Mouse (Mus musculus) erythroblast, embryonic 14.5 days (primary cell): ENCODE data around the gene Arhgef2.

Experiments used
- GATA1 ChIP-seq: IDR thresholded peaks from 2 replicates; pipeline ENCODE4 v1.6.1; 2012; ENCODE audit warnings: low read length, inconsistent platforms, mixed read lengths
- TAL1 ChIP-seq: IDR thresholded peaks from 3 replicates; pipeline ENCODE4 v1.6.1; 2012; ENCODE audit warnings: low read length, inconsistent platforms, mixed read lengths

DNA sequence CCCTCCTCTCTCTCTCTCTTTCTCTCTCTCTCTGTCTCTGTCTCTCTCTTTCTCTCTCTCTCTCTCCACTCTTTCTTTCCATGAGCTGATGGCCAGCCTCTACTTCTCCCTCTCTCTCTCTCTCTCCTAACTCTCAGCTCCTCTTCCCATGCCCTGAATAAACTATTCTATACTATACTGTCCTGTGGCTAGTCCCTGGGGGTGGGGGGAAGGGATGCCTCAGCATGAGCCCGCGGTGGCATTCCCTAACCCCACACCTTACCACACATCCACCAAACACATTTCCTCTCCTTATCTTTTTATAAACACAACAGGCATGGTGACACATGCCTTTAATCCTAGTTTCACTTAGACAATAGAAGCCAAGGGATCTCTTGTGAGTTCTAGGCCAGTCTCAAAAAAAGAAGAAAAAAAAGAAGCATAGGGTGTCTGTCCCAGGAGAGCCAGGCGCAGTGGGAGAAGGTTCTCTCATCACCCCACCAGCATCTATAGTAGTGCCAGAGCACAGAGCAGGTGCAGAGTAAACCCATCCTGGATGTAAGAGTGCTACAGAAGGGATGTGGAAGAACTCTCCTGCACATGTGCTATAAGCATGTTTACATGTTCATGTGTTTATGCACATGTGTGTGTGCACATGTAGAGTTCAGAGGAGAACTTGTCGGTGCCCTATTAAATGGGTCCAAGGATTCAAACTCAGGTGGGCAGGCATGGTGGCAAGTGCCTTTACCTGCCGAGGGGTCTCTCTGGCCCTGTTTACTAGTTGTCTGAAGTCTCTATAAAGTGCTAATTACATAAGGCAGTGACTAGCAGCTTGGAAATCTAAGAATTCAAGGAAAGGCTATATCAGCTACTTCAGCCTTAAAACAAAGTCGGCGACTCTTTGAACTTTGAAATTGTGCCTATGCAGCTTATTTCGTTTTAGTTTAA lies 27.0 kb upstream of the Arhgef2 start:
- no peak for TF ChIP-seq GATA1
- no peak for TF ChIP-seq TAL1
